Mouse (Mus musculus) lung, postnatal 0 days (tissue): Measurements from ENCODE around the gene Qrich2. TPM values are rescaled to one million over a fixed set of nuclear protein-coding genes. Genes with fewer than 3 reads are reported as not detected.
A peak's percentile ranks its signal among the peaks of the same experiment; 100 is the strongest.

Experiments
- ATAC-seq: fragments of 200-750 bp; cut with Nextera tagmentation; 2 replicates; pipeline ENCODE4 v1.8.0; 2017; ENCODE audit warnings: moderate library complexity
- DNase-seq: peaks from one replicate; pipeline ENCODE4 v3.0.0-alpha.2; 2016; ENCODE audit warnings: low spot score
- H3K27ac ChIP-seq: fragments of 300-500 bp; sonication (generic); 2 replicates; pipeline ENCODE4 v1.5.1; 2014; ENCODE audit warnings: antibody characterized with exemption, mild to moderate bottlenecking, low read length, mixed read lengths
- H3K27me3 ChIP-seq: fragments of 300-500 bp; sonication (generic); replicated peaks from 2 replicates; pipeline ENCODE4 v1.6.1; 2014; ENCODE audit warnings: low read length, mixed read lengths; ENCODE audit not compliant: insufficient read depth
- H3K36me3 ChIP-seq: fragments of 300-500 bp; sonication (generic); 2 replicates; pipeline ENCODE4 v1.6.1; 2014; ENCODE audit warnings: low read length, mixed read lengths; ENCODE audit not compliant: insufficient read depth
- H3K4me1 ChIP-seq: fragments of 300-500 bp; sonication (generic); 2 replicates; pipeline ENCODE4 v1.6.1; 2014; ENCODE audit warnings: antibody characterized with exemption, low read depth, low read length, mixed read lengths; ENCODE audit not compliant: insufficient read depth
- H3K4me2 ChIP-seq: fragments of 300-500 bp; sonication (generic); replicated peaks from 2 replicates; pipeline ENCODE4 v1.6.1; 2014; ENCODE audit warnings: low read depth, mild to moderate bottlenecking, low read length, moderate library complexity, mixed read lengths
- H3K4me3 ChIP-seq: fragments of 300-500 bp; sonication (generic); 2 replicates; pipeline ENCODE4 v1.5.1; 2014; ENCODE audit warnings: low read depth, low read length
- H3K9ac ChIP-seq: fragments of 300-500 bp; sonication (generic); replicated peaks from 2 replicates; pipeline ENCODE4 v1.6.1; 2014; ENCODE audit warnings: low read depth, mild to moderate bottlenecking
- H3K9me3 ChIP-seq: fragments of 300-500 bp; sonication (generic); 2 replicates; pipeline ENCODE4 v1.6.1; 2016; ENCODE audit warnings: low read length, mixed read lengths
- CTCF ChIP-seq: IDR thresholded peaks from 2 replicates; pipeline ENCODE4 v1.5.1; 2016; ENCODE audit warnings: antibody characterized with exemption, mild to moderate bottlenecking
- EP300 ChIP-seq: IDR thresholded peaks from 2 replicates; pipeline ENCODE4 v1.6.1; 2016; ENCODE audit warnings: antibody characterized with exemption, mild to moderate bottlenecking, control low read depth
- WGBS: fragments of 180-500 bp; shearing (Covaris S2); extraction: QIAGEN DNeasy Blood & Tissue Kit; methylation state at CpG from one replicate; pipeline ENCODE4 v1.1.7; 2014; 5-methylcytosine and 5-hydroxymethylcytosine counted together
- polyA plus RNA-seq: library from polyadenylated mRNA; unstranded; fragments of >200 nt; fragmentation: Nextera tagmentation; extraction: Ambion mirVana; gene quantifications from 2 replicates; pipeline ENCODE4 v1.2.1, GENCODE M21; 2015

The Qrich2 gene
- polyA plus RNA-seq = 0.05 and 0.06 TPM in 2 replicates

- ATAC-seq (no peak), DNase-seq (no peak)
- H3K27me3 ChIP-seq = no peaks in the 10 kb centered on the region
- H3K4me1 ChIP-seq = no peaks in the 10 kb centered on the region
- no peak within 1 kb of the TSS for H3K9ac ChIP-seq
- no peak within 1 kb of the TSS for H3K4me2 ChIP-seq
- no peak within 1 kb of the TSS for H3K27ac ChIP-seq
- TF ChIP-seq EP300 = no peak
- peaks cover 11% of the 10 kb centered on the region; the same call in 1 of the 2 replicates for H3K36me3 ChIP-seq
- WGBS = 61% methylated on average over 20 of the region's 20 CpGs
- H3K4me3 ChIP-seq = no peak within 1 kb of the TSS
- no peaks in the 10 kb centered on the region for H3K9me3 ChIP-seq
Measured at GRCm38 (mm10) chr11:116466141-116466540, at the start of gene Qrich2. Qrich2 (minus strand) TSS chr11:116466241.

GRCm38 (mm10) chr11:116515330-116516020 lies 49.4 kb upstream of the Qrich2 start:
- H3K4me3 ChIP-seq = no peak overlapping the region
- H3K4me2 ChIP-seq = no peak overlapping the region
- H3K9ac ChIP-seq = no peak overlapping the region
- ATAC-seq (no peak), DNase-seq (no peak)
- H3K4me1 ChIP-seq = no peaks in the 10 kb centered on the region
- H3K27me3 ChIP-seq = no peaks in the 10 kb centered on the region
- H3K9me3 ChIP-seq = no peaks in the 10 kb centered on the region
- H3K36me3 ChIP-seq = no peaks in the 10 kb centered on the region
- TF ChIP-seq EP300 = no peak
- TF ChIP-seq CTCF = peak; percentile 49
- 28% methylated on average over 24 of the region's 24 CpGs for WGBS
- no peak overlapping the region for H3K27ac ChIP-seq

GRCm38 (mm10) chr11:116513531-116514038 lies 47.5 kb upstream of the Qrich2 start:
- 53% methylated on average over 4 of the region's 4 CpGs for WGBS
- TF ChIP-seq EP300 (peak; percentile 43), CTCF (no peak)
- Histone ChIP-seq H3K27ac (0 out of 2 replicates have a peak overlapping the region, but pooled peaks have one; percentile 0), H3K4me3 (no peak overlapping the region), H3K4me2 (no peak overlapping the region), H3K4me1 (no peaks in the 10 kb centered on the region), H3K36me3 (no peaks in the 10 kb centered on the region), H3K9ac (no peak overlapping the region), H3K9me3 (no peaks in the 10 kb centered on the region), H3K27me3 (no peaks in the 10 kb centered on the region)
- ATAC-seq = peak; percentile 28; the same call in 1 of the 2 replicates
- no peak for DNase-seq

- Histone ChIP-seq H3K27me3 (no peaks in the 10 kb centered on the region), H3K9me3 (no peaks in the 10 kb centered on the region), H3K4me1 (no peaks in the 10 kb centered on the region), H3K9ac (no peak overlapping the region), H3K36me3 (no peaks in the 10 kb centered on the region), H3K27ac (no peak overlapping the region), H3K4me3 (no peak overlapping the region), H3K4me2 (no peak overlapping the region)
- 75% methylated on average over 6 of the region's 6 CpGs for WGBS
- ATAC-seq (no peak), DNase-seq (no peak)
- TF ChIP-seq EP300 = no peak
- no peak for TF ChIP-seq CTCF
Measured at GRCm38 (mm10) chr11:116512987-116513386, 46.9 kb upstream of the Qrich2 start.

GRCm38 (mm10) chr11:116512154-116512553 lies 46.1 kb upstream of the Qrich2 start:
- peak; percentile 42 for DNase-seq
- H3K9ac ChIP-seq = no peak overlapping the region
- WGBS = 72% methylated on average over 7 of the region's 7 CpGs
- no peaks in the 10 kb centered on the region for H3K4me1 ChIP-seq
- no peak overlapping the region for H3K27ac ChIP-seq
- peak; percentile 96 for TF ChIP-seq EP300
- TF ChIP-seq CTCF = no peak
- H3K27me3 ChIP-seq = no peaks in the 10 kb centered on the region
- H3K36me3 ChIP-seq = no peaks in the 10 kb centered on the region
- peak; percentile 62; the same call in 1 of the 2 replicates for ATAC-seq
- no peak overlapping the region for H3K4me2 ChIP-seq
- no peaks in the 10 kb centered on the region for H3K9me3 ChIP-seq
- H3K4me3 ChIP-seq = no peak overlapping the region

- 47% methylated on average over 7 of the region's 7 CpGs for WGBS
- Histone ChIP-seq H3K4me1 (no peaks in the 10 kb centered on the region), H3K9ac (no peak overlapping the region), H3K27ac (no peak overlapping the region), H3K4me2 (no peak overlapping the region), H3K4me3 (no peak overlapping the region), H3K36me3 (no peaks in the 10 kb centered on the region), H3K9me3 (no peaks in the 10 kb centered on the region), H3K27me3 (no peaks in the 10 kb centered on the region)
- no peak for DNase-seq
- TF ChIP-seq EP300 (no peak), CTCF (no peak)
- ATAC-seq = no peak
Measured at GRCm38 (mm10) chr11:116511301-116511868, 45.3 kb upstream of the Qrich2 start.
